Mouse (Mus musculus) Muller cell, postnatal 12 days (primary cell): ENCODE results near the gene Defa30.
"Not testable (repeated sequence)": the region's sequence is repeated elsewhere in the genome, so short reads cannot be mapped to it uniquely, and the experiment has no call there.

Experiments
- DNase-seq: peaks from one replicate; pipeline ENCODE4 v3.0.0-alpha.2; 2015; ENCODE audit errors: inconsistent ontology term

Defa30 gene

GRCm38 (mm10) chr8:21134342-21134741, at the start of gene Defa30:
Gene Defa30 (plus strand): TSS chr8:21134642.
- not testable (repeated sequence) for DNase-seq

GRCm38 (mm10) chr8:21093106-21093505, 41.3 kb upstream of the Defa30 start:
- DNase-seq, result no peak

- not testable (repeated sequence) for DNase-seq
Measured at GRCm38 (mm10) chr8:21095950-21096349, 38.5 kb upstream of the Defa30 start, which contains the start of gene Gm14851. Gene Gm14851 (minus strand): TSS chr8:21096050.

- not testable (repeated sequence) for DNase-seq
Measured at GRCm38 (mm10) chr8:21161977-21162376, 27.5 kb downstream of the Defa30 start, which contains the start of gene Defa22. Gene Defa22 (plus strand): TSS chr8:21162277.
